Mouse (Mus musculus) G1E (cell line): ENCODE data around the gene Arsg. TPM values are rescaled to one million over a fixed set of nuclear protein-coding genes. Genes with fewer than 3 reads are reported as not detected.

ENCODE experiments used
- ATAC-seq: 2 replicates; pipeline ENCODE4 v1.8.0; 2016; ENCODE audit warnings: mild to moderate bottlenecking; ENCODE audit not compliant: insufficient number of reproducible peaks, poor library complexity, low FRiP score, severe bottlenecking; ENCODE audit errors: extremely low read depth
- DNase-seq: peaks from one replicate; pipeline ENCODE4 v3.0.0; 2012; ENCODE audit warnings: low spot score
- H3K27me3 ChIP-seq: 2 replicates; pipeline ENCODE4 v1.6.1; 2012; ENCODE audit warnings: mild to moderate bottlenecking, low read length, inconsistent platforms; ENCODE audit not compliant: insufficient read depth
- H3K36me3 ChIP-seq: replicated peaks from 2 replicates; pipeline ENCODE3; 2012; ENCODE audit warnings: mild to moderate bottlenecking, inconsistent platforms
- H3K4me1 ChIP-seq: 2 replicates; pipeline ENCODE4 v1.6.1; 2012; ENCODE audit warnings: low read depth, low read length, inconsistent platforms, mixed read lengths; ENCODE audit not compliant: insufficient read depth
- H3K4me3 ChIP-seq: 2 replicates; pipeline ENCODE4 v1.5.1; 2012; ENCODE audit warnings: low read depth, mild to moderate bottlenecking, inconsistent platforms, low read length, moderate library complexity, mixed read lengths
- H3K9me3 ChIP-seq: replicated peaks from 2 replicates; pipeline ENCODE4 v1.6.1; 2012; ENCODE audit warnings: inconsistent platforms
- CTCF ChIP-seq: IDR thresholded peaks from 2 replicates; pipeline ENCODE4 v1.5.1; 2012; ENCODE audit warnings: low read depth, low read length, inconsistent platforms, mixed read lengths
- GATA1 ChIP-seq: IDR thresholded peaks from 2 replicates; pipeline ENCODE4 v1.6.1; 2012; ENCODE audit warnings: borderline replicate concordance, low read length, inconsistent platforms, mixed read lengths
- GATA2 ChIP-seq: IDR thresholded peaks from 2 replicates; pipeline ENCODE4 v1.6.1; 2012; ENCODE audit warnings: low read depth, low read length, inconsistent platforms, borderline replicate concordance
- POLR2AphosphoS5 ChIP-seq: IDR thresholded peaks from 2 replicates; pipeline ENCODE4 v1.6.1; 2012; ENCODE audit warnings: low read depth, low read length, inconsistent platforms; ENCODE audit not compliant: insufficient replicate concordance
- TAL1 ChIP-seq: conservative IDR thresholded peaks from 2 replicates; pipeline ENCODE4 v1.6.1; 2012; ENCODE audit warnings: low read depth, low read length, inconsistent platforms, mixed read lengths
- polyA plus RNA-seq: library from polyadenylated mRNA; stranded (reverse); fragments of >175 nt; gene quantifications from 2 replicates; pipeline ENCODE4 v1.2.3, GENCODE M21; 2012
- total RNA-seq, 2 experiments: library from RNA; stranded (forward) in 1 of 2; stranded (reverse) in 1 of 2; fragments of 200-1000 nt in 1 of 2; fragments of >200 nt in 1 of 2; fragmentation: Nextera tagmentation in 1 of 2; gene quantifications; 2 replicates each; pipeline ENCODE4 v1.2.3; 2014 to 2017

Gene Arsg
- total and polyA plus RNA-seq, 3 experiments: 1.0 to 6.1 (median 2.0) TPM

- Histone ChIP-seq H3K4me3 (no peak overlapping the region), H3K36me3 (peaks cover 41% of the 10 kb centered on the region), H3K27me3 (no peaks in the 10 kb centered on the region), H3K4me1 (peaks cover 80% of the 10 kb centered on the region), H3K9me3 (no peaks in the 10 kb centered on the region)
- no peak for TF ChIP-seq CTCF
- no peak for TF ChIP-seq POLR2AphosphoS5
- no peak for TF ChIP-seq GATA1
- no peak for TF ChIP-seq TAL1
- TF ChIP-seq GATA2: no peak
- ATAC-seq (no peak), DNase-seq (no peak)
These were observed 113.2 kb downstream of the Arsg start for GRCm38 (mm10) chr11:109586424-109586823.

GRCm38 (mm10) chr11:109587019-109587418 lies 113.8 kb downstream of the Arsg start:
- Histone ChIP-seq H3K27me3 (no peaks in the 10 kb centered on the region), H3K4me3 (peak overlapping the region; percentile 67), H3K4me1 (peaks cover 74% of the 10 kb centered on the region), H3K36me3 (peaks cover 35% of the 10 kb centered on the region), H3K9me3 (no peaks in the 10 kb centered on the region)
- DNase-seq: no peak
- no peak for TF ChIP-seq GATA1
- TF ChIP-seq GATA2: no peak
- TF ChIP-seq TAL1: no peak
- TF ChIP-seq POLR2AphosphoS5: no peak
- no peak for TF ChIP-seq CTCF
- peak; percentile 41 for ATAC-seq

GRCm38 (mm10) chr11:109587638-109588374 lies 114.6 kb downstream of the Arsg start:
- Histone ChIP-seq H3K4me1 (peaks cover 71% of the 10 kb centered on the region), H3K36me3 (peaks cover 35% of the 10 kb centered on the region), H3K9me3 (no peaks in the 10 kb centered on the region), H3K4me3 (peak overlapping the region; percentile 67), H3K27me3 (no peaks in the 10 kb centered on the region)
- DNase-seq: peak; percentile 80
- ATAC-seq: peak; percentile 82
- peak; percentile 77 for TF ChIP-seq TAL1
- no peak for TF ChIP-seq GATA1

GRCm38 (mm10) chr11:109590012-109590411 lies 116.8 kb downstream of the Arsg start:
- no peak overlapping the region for H3K4me3 ChIP-seq
- TF ChIP-seq CTCF (no peak), TAL1 (no peak), POLR2AphosphoS5 (no peak), GATA2 (no peak), GATA1 (no peak)
- H3K9me3 ChIP-seq: no peaks in the 10 kb centered on the region
- ATAC-seq (no peak), DNase-seq (no peak)
- peaks cover 46% of the 10 kb centered on the region for H3K36me3 ChIP-seq
- H3K4me1 ChIP-seq: peaks cover 49% of the 10 kb centered on the region
- H3K27me3 ChIP-seq: no peaks in the 10 kb centered on the region

- peaks cover 36% of the 10 kb centered on the region for H3K4me1 ChIP-seq
- no peak for ATAC-seq
- H3K27me3 ChIP-seq: no peaks in the 10 kb centered on the region
- no peak for DNase-seq
- TF ChIP-seq POLR2AphosphoS5 (no peak), TAL1 (no peak), GATA2 (no peak), CTCF (no peak), GATA1 (no peak)
- H3K36me3 ChIP-seq: peaks cover 56% of the 10 kb centered on the region
- no peaks in the 10 kb centered on the region for H3K9me3 ChIP-seq
- no peak overlapping the region for H3K4me3 ChIP-seq
These were observed 118.3 kb downstream of the Arsg start for GRCm38 (mm10) chr11:109591511-109591910.

GRCm38 (mm10) chr11:109593200-109593981 lies 120.2 kb downstream of the Arsg start:
- no peaks in the 10 kb centered on the region for H3K27me3 ChIP-seq
- peaks cover 19% of the 10 kb centered on the region for H3K4me1 ChIP-seq
- TF ChIP-seq GATA1 (no peak), GATA2 (no peak), CTCF (no peak), TAL1 (no peak), POLR2AphosphoS5 (no peak)
- peaks cover 66% of the 10 kb centered on the region for H3K36me3 ChIP-seq
- ATAC-seq (no peak), DNase-seq (no peak)
- no peak overlapping the region for H3K4me3 ChIP-seq
- H3K9me3 ChIP-seq: no peaks in the 10 kb centered on the region
